Mouse (Mus musculus) liver, embryonic 14.5 days (tissue): ENCODE results near the gene Nup210. TPM values are rescaled to one million over a fixed set of nuclear protein-coding genes. Genes with fewer than 3 reads are reported as not detected.

Experiments
- ATAC-seq: fragments of 200-750 bp; cut with Nextera tagmentation; 2 replicates; pipeline ENCODE4 v1.8.0; 2017; ENCODE audit warnings: moderate number of reproducible peaks, mild to moderate bottlenecking, moderate library complexity; ENCODE audit not compliant: insufficient read depth
- DNase-seq, 3 experiments: peaks; one replicate each; pipeline ENCODE4 v3.0.0-alpha.2; 2012 to 2013; ENCODE audit warnings: low read depth in 3 of 3, low spot score in 3 of 3
- H3K27ac ChIP-seq: fragments of 300-500 bp; sonication (generic); 2 replicates; pipeline ENCODE4 v1.5.1; 2014; ENCODE audit warnings: moderate library complexity, mild to moderate bottlenecking, control low read depth, inconsistent platforms
- H3K27me3 ChIP-seq: fragments of 300-500 bp; sonication (generic); 2 replicates; pipeline ENCODE4 v1.6.1; 2014; ENCODE audit warnings: mild to moderate bottlenecking, low read length, moderate library complexity; ENCODE audit not compliant: control insufficient read depth, insufficient read depth
- H3K36me3 ChIP-seq: fragments of 300-500 bp; sonication (generic); replicated peaks from 2 replicates; pipeline ENCODE4 v1.6.1; 2014; ENCODE audit warnings: low read depth; ENCODE audit not compliant: control insufficient read depth, insufficient read depth
- H3K4me1 ChIP-seq, 2 experiments: fragments of 200-500 bp in 1 of 2; fragments of 300-500 bp in 1 of 2; sonication (generic) in 1 of 2; replicated peaks; 2 replicates each; pipeline ENCODE4 v1.6.1; 2012 to 2014; ENCODE audit warnings: antibody characterized with exemption in 1 of 2, inconsistent platforms in 1 of 2, low read length in 1 of 2; ENCODE audit not compliant: control insufficient read depth in 2 of 2, insufficient read depth in 2 of 2
- H3K4me2 ChIP-seq: fragments of 300-500 bp; sonication (generic); 2 replicates; pipeline ENCODE4 v1.6.1; 2014; ENCODE audit warnings: low read depth, mild to moderate bottlenecking, control low read depth, moderate library complexity
- H3K4me3 ChIP-seq, 2 experiments: fragments of 200-500 bp in 1 of 2; fragments of 300-500 bp in 1 of 2; sonication (generic) in 1 of 2; 2 replicates each; pipeline ENCODE4 v1.5.1; 2012 to 2014; ENCODE audit warnings: low read depth in 2 of 2, low read length in 2 of 2, mild to moderate bottlenecking in 2 of 2, control low read depth in 1 of 2, inconsistent platforms in 1 of 2, moderate library complexity in 1 of 2; ENCODE audit not compliant: insufficient read depth in 1 of 2
- H3K9ac ChIP-seq: fragments of 300-500 bp; sonication (generic); replicated peaks from 2 replicates; pipeline ENCODE4 v1.6.1; 2014; ENCODE audit warnings: mild to moderate bottlenecking, control low read depth, moderate library complexity
- H3K9me3 ChIP-seq: fragments of 300-500 bp; sonication (generic); 2 replicates; pipeline ENCODE4 v1.6.1; 2016; ENCODE audit warnings: low read length, mixed read lengths; ENCODE audit not compliant: control insufficient read depth
- CTCF ChIP-seq: IDR thresholded peaks from 2 replicates; pipeline ENCODE4 v1.5.1; 2016; ENCODE audit warnings: antibody characterized with exemption, low read depth, control low read depth
- EP300 ChIP-seq: IDR thresholded peaks from 2 replicates; pipeline ENCODE4 v1.6.1; 2016; ENCODE audit warnings: antibody characterized with exemption, low read depth
- WGBS: fragments of 180-500 bp; shearing (Covaris S2); extraction: QIAGEN DNeasy Blood & Tissue Kit; methylation state at CpG from one replicate; pipeline ENCODE4 v1.1.7; 2014; ENCODE audit not compliant: insufficient replicate concordance; 5-methylcytosine and 5-hydroxymethylcytosine counted together
- polyA plus RNA-seq, 2 experiments: library from polyadenylated mRNA; depleted of rRNA in 1 of 2; stranded (reverse) in 1 of 2; unstranded in 1 of 2; fragments of >200 nt; fragmentation: Nextera tagmentation in 1 of 2; extraction: Ambion mirVana in 1 of 2; gene quantifications; 2 replicates each; pipeline versions ENCODE4 v1.2.1 to v1.2.3; 2012 to 2014

Nup210 gene
- polyA plus RNA-seq, 2 experiments: 32.4 to 35.1 TPM

DNA sequence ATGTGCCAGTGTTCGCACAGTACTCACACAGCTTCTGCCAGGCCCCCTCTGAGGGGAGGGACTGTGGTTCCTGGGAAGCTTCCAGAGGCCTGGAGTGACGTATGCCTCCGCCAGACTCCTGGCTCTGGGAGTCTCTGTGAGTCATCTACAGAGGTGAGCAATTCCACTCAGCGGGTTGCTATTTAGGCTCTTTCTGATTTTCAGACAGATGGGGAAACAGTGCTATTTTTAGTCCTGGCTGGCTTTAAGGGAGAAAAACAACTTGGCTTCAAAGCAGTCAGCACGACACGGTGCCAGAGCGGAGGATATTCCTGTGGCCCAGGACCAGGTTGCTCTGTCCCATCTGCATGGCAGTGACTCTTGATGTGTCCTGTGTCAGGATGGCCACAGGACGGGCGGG, 40.4 kb downstream of the Nup210 start:
- ATAC-seq (no peak), DNase-seq (no peak)
- Histone ChIP-seq H3K36me3 (peaks cover 72% of the 10 kb centered on the region), H3K9me3 (no peaks in the 10 kb centered on the region), H3K4me1 (no peaks in the 10 kb centered on the region), H3K4me3 (no peak overlapping the region), H3K27me3 (no peaks in the 10 kb centered on the region), H3K9ac (no peak overlapping the region), H3K4me2 (no peak overlapping the region), H3K27ac (no peak overlapping the region)
- 91% methylated on average over 9 of the region's 9 CpGs for WGBS
- TF ChIP-seq EP300: no peak
- no peak for TF ChIP-seq CTCF

- ATAC-seq: no peak
- no peaks in the 10 kb centered on the region for H3K27me3 ChIP-seq
- TF ChIP-seq CTCF: no peak
- no peak for TF ChIP-seq EP300
- no peak overlapping the region for H3K27ac ChIP-seq
- H3K9me3 ChIP-seq: no peaks in the 10 kb centered on the region
- H3K9ac ChIP-seq: no peak overlapping the region
- H3K36me3 ChIP-seq: peaks cover 90% of the 10 kb centered on the region
- H3K4me2 ChIP-seq: no peak overlapping the region
- no peaks in the 10 kb centered on the region for H3K4me1 ChIP-seq
- no peak for DNase-seq
- 65% methylated on average over 1 of the region's 1 CpGs for WGBS
- H3K4me3 ChIP-seq: no peak overlapping the region
Measured at GRCm38 (mm10) chr6:91068511-91068910, 48.1 kb downstream of the Nup210 start.

DNA sequence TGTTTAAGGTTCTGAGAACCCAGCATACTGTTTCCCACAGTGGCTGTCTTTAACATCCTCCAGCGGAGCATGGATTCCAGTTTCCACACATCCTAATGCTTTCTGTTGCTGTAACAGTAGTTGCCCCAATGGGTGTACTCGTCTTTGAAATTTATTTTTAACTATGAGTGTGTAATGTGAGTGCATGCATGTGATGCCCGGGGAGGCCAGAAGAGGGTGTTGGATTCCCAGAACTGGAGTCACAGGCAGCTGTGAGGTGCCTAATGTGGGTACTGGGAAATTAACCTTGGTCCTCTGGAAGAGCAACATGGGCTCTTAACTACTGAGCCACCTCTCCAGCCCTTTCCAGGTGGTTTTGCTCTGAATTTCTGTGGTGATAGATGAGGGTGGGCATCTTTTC, 49.6 kb downstream of the Nup210 start:
- H3K27ac ChIP-seq: no peak overlapping the region
- H3K9me3 ChIP-seq: no peaks in the 10 kb centered on the region
- H3K4me3 ChIP-seq: no peak overlapping the region
- 88% methylated on average over 3 of the region's 3 CpGs for WGBS
- no peak overlapping the region for H3K9ac ChIP-seq
- H3K4me2 ChIP-seq: no peak overlapping the region
- no peaks in the 10 kb centered on the region for H3K4me1 ChIP-seq
- peak; percentile 18 for TF ChIP-seq CTCF
- no peak for TF ChIP-seq EP300
- peaks cover 88% of the 10 kb centered on the region for H3K36me3 ChIP-seq
- no peaks in the 10 kb centered on the region for H3K27me3 ChIP-seq
- ATAC-seq (no peak), DNase-seq (no peak)

DNA sequence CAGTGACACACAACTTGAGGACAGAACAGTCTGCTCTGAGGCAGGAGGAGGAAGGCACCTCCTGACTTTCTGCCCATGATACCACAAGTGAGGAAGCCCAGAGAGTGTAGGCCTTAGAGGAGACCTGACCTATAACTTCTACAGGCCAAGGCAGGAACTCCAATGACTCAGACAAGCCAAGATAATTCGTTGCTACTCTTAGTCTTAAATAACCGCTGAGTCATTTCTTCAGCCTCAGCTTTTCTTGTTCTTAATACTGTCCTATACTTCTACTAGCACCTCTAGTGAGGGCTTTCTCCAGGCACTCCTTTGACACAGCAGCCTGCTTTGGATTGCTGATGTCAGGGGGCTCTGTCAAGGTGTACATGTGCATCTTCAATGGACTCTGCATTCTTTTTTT, 55.3 kb downstream of the Nup210 start:
- no peak overlapping the region for H3K4me3 ChIP-seq
- no peaks in the 10 kb centered on the region for H3K27me3 ChIP-seq
- H3K4me1 ChIP-seq: no peaks in the 10 kb centered on the region
- H3K9ac ChIP-seq: no peak overlapping the region
- peaks cover 77% of the 10 kb centered on the region for H3K36me3 ChIP-seq
- WGBS: 54% methylated on average over 2 of the region's 2 CpGs
- no peak overlapping the region for H3K4me2 ChIP-seq
- H3K27ac ChIP-seq: no peak overlapping the region
- ATAC-seq (no peak; the same call in 1 of the 2 replicates), DNase-seq (no peak)
- TF ChIP-seq EP300 (no peak), CTCF (no peak)
- no peaks in the 10 kb centered on the region for H3K9me3 ChIP-seq

DNA sequence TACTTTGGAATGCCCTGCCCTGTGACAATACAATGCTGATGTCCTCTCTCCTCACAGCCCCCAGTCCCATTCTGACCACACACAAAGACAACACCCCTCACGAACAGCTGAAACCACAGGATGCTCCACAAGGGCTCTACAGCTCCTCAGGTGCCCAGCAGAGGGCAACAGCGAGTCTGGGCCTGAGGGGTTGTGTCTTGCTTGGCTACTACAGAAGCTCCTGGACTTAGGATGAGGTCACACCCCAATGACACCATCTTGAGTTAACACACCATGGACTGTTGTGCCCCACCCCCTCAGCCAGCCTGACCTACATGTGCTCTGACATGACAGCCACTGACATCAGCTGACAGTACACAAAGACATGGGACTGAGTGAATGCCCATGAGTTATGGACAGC, 56.9 kb downstream of the Nup210 start:
- no peak overlapping the region for H3K27ac ChIP-seq
- DNase-seq (peak; percentile 9 to 14 (median 12)), ATAC-seq (peak; percentile 23; the same call in 1 of the 2 replicates)
- H3K4me3 ChIP-seq: no peak overlapping the region
- H3K9me3 ChIP-seq: no peaks in the 10 kb centered on the region
- H3K4me1 ChIP-seq: no peaks in the 10 kb centered on the region
- H3K27me3 ChIP-seq: no peaks in the 10 kb centered on the region
- H3K36me3 ChIP-seq: peaks cover 75% of the 10 kb centered on the region
- no peak overlapping the region for H3K9ac ChIP-seq
- TF ChIP-seq CTCF (peak; percentile 95), EP300 (no peak)
- 58% methylated on average over 2 of the region's 2 CpGs for WGBS
- no peak overlapping the region for H3K4me2 ChIP-seq
